Mouse (Mus musculus) testis, adult 2 months (tissue): ENCODE data around the gene Irgc1. TPM values are rescaled to one million over a fixed set of nuclear protein-coding genes. Genes with fewer than 3 reads are reported as not detected.
A peak's percentile ranks its signal among the peaks of the same experiment; 100 is the strongest.

Experiments used
- H3K27ac ChIP-seq: fragments of 200-500 bp; 2 replicates; pipeline ENCODE4 v1.5.1; 2012; ENCODE audit warnings: low read depth, low read length; ENCODE audit not compliant: control insufficient read depth, insufficient read depth
- H3K27me3 ChIP-seq: fragments of 200-500 bp; 2 replicates; pipeline ENCODE4 v1.6.1; 2012; ENCODE audit warnings: mild to moderate bottlenecking, low read length, moderate library complexity; ENCODE audit not compliant: control insufficient read depth, insufficient read depth
- H3K36me3 ChIP-seq: fragments of 200-500 bp; 2 replicates; pipeline ENCODE4 v1.6.1; 2012; ENCODE audit warnings: mild to moderate bottlenecking, low read length; ENCODE audit not compliant: control insufficient read depth, insufficient read depth
- H3K4me1 ChIP-seq: fragments of 200-500 bp; 2 replicates; pipeline ENCODE4 v1.6.1; 2012; ENCODE audit warnings: low read length; ENCODE audit not compliant: control insufficient read depth, insufficient read depth
- H3K4me3 ChIP-seq: fragments of 200-500 bp; 2 replicates; pipeline ENCODE4 v1.5.1; 2012; ENCODE audit warnings: low read depth, mild to moderate bottlenecking, low read length, moderate library complexity, mixed read lengths; ENCODE audit not compliant: control insufficient read depth
- CTCF ChIP-seq: fragments of 200-500 bp; IDR thresholded peaks from 2 replicates; pipeline ENCODE4 v1.5.1; 2012; ENCODE audit warnings: low read depth, mild to moderate bottlenecking, inconsistent platforms, low read length, moderate library complexity; ENCODE audit not compliant: control insufficient read depth, insufficient read depth, insufficient replicate concordance
- POLR2A ChIP-seq: fragments of 200-500 bp; IDR thresholded peaks from 2 replicates; pipeline ENCODE4 v1.6.1; 2012; ENCODE audit warnings: low read depth, mild to moderate bottlenecking, inconsistent platforms, low read length, moderate library complexity; ENCODE audit not compliant: control insufficient read depth
- polyA plus RNA-seq: library from polyadenylated mRNA; depleted of rRNA; stranded (reverse); fragments of >200 nt; gene quantifications from 2 replicates; pipeline ENCODE4 v1.2.3, GENCODE M21; 2012

Gene Irgc1
- polyA plus RNA-seq, 1 experiment, result 1,510 TPM

GRCm38 (mm10) chr7:24478911-24479310 lies 26.8 kb upstream of the Irgc1 start:
- TF ChIP-seq CTCF (no peak), POLR2A (no peak)
- Histone ChIP-seq H3K4me1 (peaks cover 19% of the 10 kb centered on the region), H3K4me3 (no peak overlapping the region), H3K27me3 (no peaks in the 10 kb centered on the region), H3K27ac (no peak overlapping the region), H3K36me3 (no peaks in the 10 kb centered on the region)

DNA sequence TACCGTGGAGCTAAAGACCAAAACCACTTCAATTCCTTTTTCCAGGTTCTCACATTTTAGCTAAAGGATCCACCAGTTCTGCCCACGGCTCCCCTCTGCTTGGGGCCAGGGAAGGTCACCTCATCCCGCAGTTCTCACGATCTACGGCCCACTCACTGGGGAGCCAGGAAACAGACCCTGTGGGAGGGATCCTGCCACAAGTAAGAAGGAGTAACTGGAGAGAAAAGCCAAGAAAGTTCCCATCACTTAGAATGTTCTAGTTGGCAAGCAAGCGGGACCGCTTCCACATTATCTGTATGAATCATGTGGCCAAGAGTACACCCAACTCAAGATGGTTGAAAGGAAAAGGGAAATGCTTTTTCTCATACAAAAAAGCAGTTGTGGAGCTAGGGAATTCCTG lies 24.8 kb upstream of the Irgc1 start:
- H3K27me3 ChIP-seq, result no peaks in the 10 kb centered on the region
- H3K4me1 ChIP-seq, result peaks cover 20% of the 10 kb centered on the region
- no peak overlapping the region for H3K4me3 ChIP-seq
- no peaks in the 10 kb centered on the region for H3K36me3 ChIP-seq
- TF ChIP-seq POLR2A, result no peak
- no peak for TF ChIP-seq CTCF
- H3K27ac ChIP-seq, result no peak overlapping the region

GRCm38 (mm10) chr7:24476338-24476737 lies 24.2 kb upstream of the Irgc1 start:
- no peak overlapping the region for H3K27ac ChIP-seq

DNA sequence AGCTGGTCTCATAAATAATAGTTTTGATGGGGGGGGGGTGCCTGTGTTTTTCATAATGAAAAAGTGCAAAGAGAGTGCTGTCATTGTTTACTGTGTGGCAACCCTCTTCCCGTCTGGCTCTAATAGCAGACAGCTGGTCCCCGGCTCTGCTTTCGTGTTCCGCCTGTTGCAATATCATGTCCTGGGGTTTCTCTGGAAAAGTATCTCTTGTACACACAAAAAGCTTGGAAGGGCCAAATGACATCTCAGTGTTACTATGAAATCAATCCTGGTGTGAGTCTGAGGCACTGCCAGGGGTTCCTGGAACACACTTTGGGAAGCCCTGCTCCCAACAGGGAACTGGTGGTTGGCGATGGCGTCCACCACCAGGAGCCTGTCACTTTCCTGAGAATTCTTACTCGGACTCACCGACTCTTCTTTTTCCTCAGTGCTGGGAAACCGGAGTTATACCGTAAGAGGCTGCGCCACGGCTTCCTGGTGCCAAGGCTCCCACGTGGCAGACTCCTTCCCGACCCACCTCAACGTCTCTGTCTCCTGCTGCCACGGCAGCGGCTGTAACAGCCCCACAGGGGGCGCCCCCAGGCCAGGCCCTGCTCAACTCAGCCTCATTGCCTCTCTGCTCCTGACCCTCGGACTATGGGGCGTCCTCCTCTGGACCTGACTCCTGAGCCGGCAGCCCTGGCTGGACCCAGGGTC lies 22.9 kb upstream of the Irgc1 start:
- H3K4me1 ChIP-seq, result peaks cover 20% of the 10 kb centered on the region
- no peaks in the 10 kb centered on the region for H3K36me3 ChIP-seq
- H3K4me3 ChIP-seq, result no peak overlapping the region; the same call in 1 of the 2 replicates
- H3K27ac ChIP-seq, result no peak overlapping the region
- no peaks in the 10 kb centered on the region for H3K27me3 ChIP-seq
- TF ChIP-seq POLR2A (no peak), CTCF (no peak)

More at GRCm38 (mm10) chr7:24476338-24476737, 24.2 kb upstream of the Irgc1 start:
- Histone ChIP-seq H3K4me1 (peaks cover 20% of the 10 kb centered on the region), H3K4me3 (no peak overlapping the region), H3K27me3 (no peaks in the 10 kb centered on the region), H3K36me3 (no peaks in the 10 kb centered on the region)
- TF ChIP-seq POLR2A (no peak), CTCF (no peak)

GRCm38 (mm10) chr7:24473913-24474529 lies 21.9 kb upstream of the Irgc1 start:
- TF ChIP-seq CTCF, result peak; percentile 96
- no peak for TF ChIP-seq POLR2A
- Histone ChIP-seq H3K36me3 (no peaks in the 10 kb centered on the region), H3K4me1 (peaks cover 20% of the 10 kb centered on the region), H3K27me3 (no peaks in the 10 kb centered on the region), H3K27ac (no peak overlapping the region), H3K4me3 (no peak overlapping the region)

- Histone ChIP-seq H3K4me1 (peaks cover 20% of the 10 kb centered on the region), H3K4me3 (no peak overlapping the region), H3K27me3 (no peaks in the 10 kb centered on the region), H3K27ac (no peak overlapping the region), H3K36me3 (no peaks in the 10 kb centered on the region)
- no peak for TF ChIP-seq POLR2A
- TF ChIP-seq CTCF, result peak; percentile 78; the same call in 1 of the 2 replicates
Measured at GRCm38 (mm10) chr7:24472937-24473336, 20.8 kb upstream of the Irgc1 start.

DNA sequence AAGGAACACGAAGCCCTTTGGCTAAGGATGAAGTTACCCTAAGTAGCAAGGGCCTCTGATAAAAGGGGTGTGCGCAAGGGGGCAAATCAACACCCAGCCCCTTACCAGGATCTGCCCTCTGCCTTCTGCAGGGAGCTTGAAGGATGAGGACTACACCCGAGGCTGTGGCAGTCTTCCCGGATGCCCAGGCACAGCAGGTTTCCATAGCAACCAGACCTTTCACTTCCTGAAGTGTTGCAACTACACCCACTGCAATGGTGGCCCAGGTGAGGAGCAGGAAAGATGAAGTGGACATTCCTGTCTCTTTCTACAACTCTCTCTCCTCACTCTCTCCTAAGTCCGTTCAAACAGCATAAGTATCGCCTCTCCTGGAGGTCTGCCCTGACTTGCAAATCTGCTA lies 20.3 kb upstream of the Irgc1 start:
- H3K27me3 ChIP-seq, result no peaks in the 10 kb centered on the region
- no peak overlapping the region for H3K4me3 ChIP-seq
- H3K4me1 ChIP-seq, result peaks cover 20% of the 10 kb centered on the region
- TF ChIP-seq POLR2A, result no peak
- no peak for TF ChIP-seq CTCF
- no peaks in the 10 kb centered on the region for H3K36me3 ChIP-seq
- no peak overlapping the region for H3K27ac ChIP-seq
